9 mouse cellular contexts compared by ENCODE assay signal in the genomic region with DNA sequence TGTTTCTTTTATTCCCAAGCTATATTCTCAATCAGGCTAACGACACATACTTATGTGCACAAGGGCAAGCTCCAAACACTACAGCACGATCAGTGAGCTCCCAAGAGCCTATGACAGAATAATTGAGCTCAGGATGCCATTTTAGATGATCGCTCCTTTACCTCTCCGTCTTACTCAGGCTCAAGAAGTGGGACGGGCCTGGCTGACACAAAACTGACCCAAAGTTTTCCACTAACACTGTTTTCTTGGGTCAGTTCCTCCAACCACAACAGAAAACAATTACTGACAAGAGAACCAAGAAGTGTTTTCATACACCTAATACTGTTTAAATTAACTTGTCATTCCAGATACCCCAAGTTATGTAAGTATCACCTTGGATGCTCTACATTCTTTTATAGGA. TPM values are rescaled to one million over a fixed set of nuclear protein-coding genes. Genes with fewer than 3 reads are reported as not detected.
DNase-seq lines count a peak whose midpoint lies in the region; ATAC-seq and TF ChIP-seq lines count a peak whose summit lies in the region.
"Had no signal": no experiment of that assay in that cellular context is flagged by ENCODE, and none has a peak within 500 bp of the region (broad histone marks: within the 10 kb centered on the region; RNA-seq: fewer than 3 reads in every experiment).

No protein-coding gene starts in this region.

- 97% methylated on average over 5 of the region's 5 CpGs for WGBS in forebrain, embryonic 10.5 days
- 77% methylated on average over 5 of the region's 5 CpGs for WGBS in forebrain, postnatal 0 days
- WGBS in lung, embryonic 14.5 days: 82% methylated on average over 5 of the region's 5 CpGs
- 89% methylated on average over 5 of the region's 5 CpGs for WGBS in neural tube, embryonic 13.5 days

- H3K27me3 ChIP-seq in forebrain, embryonic 10.5 days (ENCODE audit: poor library complexity, severe bottlenecking): no peaks in the 10 kb centered on the region
- H3K27me3 ChIP-seq in forebrain, postnatal 0 days (ENCODE audit: insufficient read depth, low read length): no peaks in the 10 kb centered on the region
- no peaks in the 10 kb centered on the region for H3K27me3 ChIP-seq in lung, embryonic 14.5 days (ENCODE audit: insufficient read depth, low read length)
- H3K27me3 ChIP-seq in neural tube, embryonic 13.5 days: no peaks in the 10 kb centered on the region
- H3K27me3 ChIP-seq: midbrain, embryonic 12.5 days had no signal

- no peak overlapping the region for H3K27ac ChIP-seq in forebrain, embryonic 10.5 days
- H3K27ac ChIP-seq in forebrain, postnatal 0 days (ENCODE audit: low read depth, low read length): no peak overlapping the region
- H3K27ac ChIP-seq in lung, embryonic 14.5 days (ENCODE audit: low read depth): no peak overlapping the region
- H3K27ac ChIP-seq in neural tube, embryonic 13.5 days (replicated peaks): no peak overlapping the region
- H3K27ac ChIP-seq: midbrain, embryonic 12.5 days had no signal

- peaks cover 27% of the 10 kb centered on the region for H3K4me1 ChIP-seq in forebrain, embryonic 10.5 days
- H3K4me1 ChIP-seq in forebrain, postnatal 0 days (ENCODE audit: insufficient read depth): peaks cover 19% of the 10 kb centered on the region
- H3K4me1 ChIP-seq in lung, embryonic 14.5 days (ENCODE audit: insufficient read depth): peaks cover 17% of the 10 kb centered on the region
- H3K4me1 ChIP-seq in neural tube, embryonic 13.5 days (replicated peaks): peaks cover 40% of the 10 kb centered on the region

- 0 out of 2 replicates have a peak, but pooled peaks cover 6% of the 10 kb centered on the region for H3K9me3 ChIP-seq in forebrain, embryonic 10.5 days
- H3K9me3 ChIP-seq in forebrain, postnatal 0 days (ENCODE audit: low read length): no peaks in the 10 kb centered on the region
- peaks cover 3% of the 10 kb centered on the region; the same call in 1 of the 2 replicates for H3K9me3 ChIP-seq in lung, embryonic 14.5 days (ENCODE audit: low read depth, low read length)
- H3K9me3 ChIP-seq in neural tube, embryonic 13.5 days: no peaks in the 10 kb centered on the region
- H3K9me3 ChIP-seq: midbrain, embryonic 12.5 days had no signal

- peak overlapping the region; percentile 79 for H3K4me3 ChIP-seq in forebrain, embryonic 10.5 days
- H3K4me3 ChIP-seq in forebrain, postnatal 0 days (ENCODE audit: low read depth, low read length): no peak overlapping the region
- no peak overlapping the region; the same call in 1 of the 2 replicates for H3K4me3 ChIP-seq in lung, embryonic 14.5 days (ENCODE audit: low read depth, low read length)
- no peak overlapping the region for H3K4me3 ChIP-seq in neural tube, embryonic 13.5 days

- no peak overlapping the region for H3K9ac ChIP-seq in forebrain, postnatal 0 days
- no peak overlapping the region for H3K9ac ChIP-seq in lung, embryonic 14.5 days
- H3K9ac ChIP-seq in neural tube, embryonic 13.5 days: no peak overlapping the region

- no peak for DNase-seq in forebrain, embryonic 10.5 days (ENCODE audit: extremely low spot score, low spot score)
- DNase-seq in forebrain, postnatal 0 days: no peak
- no peak for DNase-seq in lung, embryonic 14.5 days
- no peak for DNase-seq in lung, postnatal 25 days (ENCODE audit: low spot score)
- DNase-seq in induced T-regulatory cell, adult 2 months (ENCODE audit: low read depth): peak; percentile 23
- no peak for DNase-seq in cerebellum, adult 11 months
- DNase-seq in left cerebral cortex, postnatal 4 days: no peak

- peaks cover 35% of the 10 kb centered on the region for H3K36me3 ChIP-seq in forebrain, embryonic 10.5 days (replicated peaks)
- no peaks in the 10 kb centered on the region for H3K36me3 ChIP-seq in forebrain, postnatal 0 days (ENCODE audit: insufficient read depth)
- H3K36me3 ChIP-seq in lung, embryonic 14.5 days (ENCODE audit: insufficient read depth): no peaks in the 10 kb centered on the region
- no peaks in the 10 kb centered on the region for H3K36me3 ChIP-seq in neural tube, embryonic 13.5 days
- H3K36me3 ChIP-seq: midbrain, embryonic 12.5 days had no signal

- no peak overlapping the region for H3K4me2 ChIP-seq in forebrain, postnatal 0 days (ENCODE audit: low read depth)
- H3K4me2 ChIP-seq in lung, embryonic 14.5 days: peak overlapping the region; percentile 90
- peak overlapping the region; percentile 59 for H3K4me2 ChIP-seq in neural tube, embryonic 13.5 days

- intact Hi-C loops in left cerebral cortex, postnatal 4 days (cut with DNase I): no loop called here

- no peak for TF ChIP-seq CTCF in forebrain, postnatal 0 days (IDR thresholded peaks at IDR 0.05; ENCODE audit: low read depth)
- TF ChIP-seq CTCF in lung, embryonic 14.5 days (IDR thresholded peaks at IDR 0.05; ENCODE audit: low read depth): no peak

- no peak for ATAC-seq in forebrain, postnatal 0 days
- ATAC-seq in lung, embryonic 14.5 days (ENCODE audit: insufficient read depth): no peak
- ATAC-seq in neural tube, embryonic 13.5 days (ENCODE audit: low read depth): no peak

RNA-seq across cellular contexts. Expression of a gene that starts 2.8 kb away (rescaled TPM):
- polyA plus RNA-seq in forebrain, embryonic 10.5 days (2016; fragmentation: Nextera tagmentation; extraction: Ambion mirVana): 34.6 and 37.3 TPM in 2 replicates
- 49.1 and 57.1 TPM in 2 replicates for total RNA-seq in forebrain, postnatal 0 days (2014; rRNA removed)
- 14.5 and 18.7 TPM in 2 replicates for polyA plus RNA-seq in forebrain, postnatal 0 days (2015; fragmentation: Nextera tagmentation; extraction: Ambion mirVana)
- polyA plus RNA-seq in lung, embryonic 14.5 days (2014; fragmentation: Nextera tagmentation; extraction: Ambion mirVana): 33.5 and 33.9 TPM in 2 replicates
- 33.2 and 35.3 TPM in 2 replicates for polyA plus RNA-seq in neural tube, embryonic 13.5 days (2015; fragmentation: Nextera tagmentation; extraction: Ambion mirVana)
- total RNA-seq in left cerebral cortex, postnatal 4 days (2021): 10 to 100 TPM; 46.5 to 51.0 TPM

RNA-seq across cellular contexts. Expression of a gene that starts 37.0 kb away (rescaled TPM):
- 58.4 and 63.8 TPM in 2 replicates for polyA plus RNA-seq in forebrain, embryonic 10.5 days (2016; fragmentation: Nextera tagmentation; extraction: Ambion mirVana)
- 41.4 and 47.8 TPM in 2 replicates for total RNA-seq in forebrain, postnatal 0 days (2014; rRNA removed)
- polyA plus RNA-seq in forebrain, postnatal 0 days (2015; fragmentation: Nextera tagmentation; extraction: Ambion mirVana): 31.4 and 33.8 TPM in 2 replicates
- polyA plus RNA-seq in lung, embryonic 14.5 days (2014; fragmentation: Nextera tagmentation; extraction: Ambion mirVana): 178 and 186 TPM in 2 replicates
- polyA plus RNA-seq in neural tube, embryonic 13.5 days (2015; fragmentation: Nextera tagmentation; extraction: Ambion mirVana): 48.3 and 53.1 TPM in 2 replicates
- total RNA-seq in left cerebral cortex, postnatal 4 days (2021): 10 to 100 TPM; 33.7 to 34.0 TPM
